Mouse (Mus musculus) hindbrain, embryonic 12.5 days (tissue): ENCODE measurements at regions not wholly inside any gene's neighbourhood (a gene's known extent, or its start where the extent isn't known, plus 50 kb on each side); places are given as distances from the start of the nearest gene placed in this dataset.

ENCODE experiments used
- ATAC-seq: fragments of 200-750 bp; cut with Nextera tagmentation; 2 replicates; pipeline ENCODE4 v1.8.0; 2017; ENCODE audit warnings: moderate TSS enrichment; ENCODE audit not compliant: low FRiP score
- H3K27ac ChIP-seq: fragments of 300-500 bp; sonication (generic); 2 replicates; pipeline ENCODE4 v1.5.1; 2016; ENCODE audit warnings: mild to moderate bottlenecking
- H3K27me3 ChIP-seq: fragments of 300-500 bp; sonication (generic); 2 replicates; pipeline ENCODE4 v1.6.1; 2016; ENCODE audit warnings: mild to moderate bottlenecking
- H3K36me3 ChIP-seq: fragments of 300-500 bp; sonication (generic); 2 replicates; pipeline ENCODE4 v1.6.1; 2016; ENCODE audit warnings: mild to moderate bottlenecking
- H3K4me1 ChIP-seq: fragments of 300-500 bp; sonication (generic); 2 replicates; pipeline ENCODE4 v1.6.1; 2016
- H3K4me2 ChIP-seq: fragments of 300-500 bp; sonication (generic); replicated peaks from 2 replicates; pipeline ENCODE4 v1.6.1; 2016; ENCODE audit warnings: mild to moderate bottlenecking
- H3K4me3 ChIP-seq: fragments of 300-500 bp; sonication (generic); 2 replicates; pipeline ENCODE4 v1.5.1; 2016; ENCODE audit warnings: mild to moderate bottlenecking
- H3K9ac ChIP-seq: fragments of 300-500 bp; sonication (generic); 2 replicates; pipeline ENCODE4 v1.6.1; 2016; ENCODE audit warnings: mild to moderate bottlenecking, moderate library complexity
- H3K9me3 ChIP-seq: fragments of 300-500 bp; sonication (generic); replicated peaks from 2 replicates; pipeline ENCODE4 v1.6.1; 2016; ENCODE audit warnings: mild to moderate bottlenecking
- WGBS: fragments of 180-500 bp; shearing (Covaris S2); methylation state at CpG from one replicate; pipeline ENCODE4 v1.1.7; 2016; 5-methylcytosine and 5-hydroxymethylcytosine counted together

DNA sequence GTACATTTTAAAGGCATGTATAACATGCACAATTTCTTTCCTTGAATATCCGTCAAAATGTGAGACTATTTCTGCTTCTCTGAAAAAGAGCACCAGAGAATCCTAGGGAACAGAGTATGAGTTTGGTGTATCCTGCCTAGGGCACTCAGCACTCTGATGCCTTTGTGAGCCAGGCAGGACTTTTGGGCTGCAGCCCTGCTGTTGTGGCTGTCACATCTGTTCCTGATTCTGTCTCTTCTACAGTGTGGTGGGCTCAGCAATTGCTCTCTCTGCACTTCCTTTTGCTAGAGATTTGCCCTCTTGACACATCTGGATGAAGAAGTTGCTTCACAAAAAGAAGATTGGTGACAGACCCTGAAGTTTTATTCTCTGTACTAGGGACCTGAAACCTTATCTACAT lies 73.9 kb upstream of the Defb41 start:
- H3K4me1 ChIP-seq = no peaks in the 10 kb centered on the region
- 84% methylated on average over 1 of the region's 1 CpGs for WGBS
- H3K9ac ChIP-seq = no peak overlapping the region
- no peaks in the 10 kb centered on the region for H3K27me3 ChIP-seq
- ATAC-seq = no peak
- no peak overlapping the region for H3K4me2 ChIP-seq
- no peaks in the 10 kb centered on the region for H3K9me3 ChIP-seq
- H3K36me3 ChIP-seq = no peaks in the 10 kb centered on the region
- no peak overlapping the region for H3K27ac ChIP-seq
- H3K4me3 ChIP-seq = no peak overlapping the region
